Mouse (Mus musculus) hindbrain, embryonic 10.5 days (tissue): ENCODE data around the gene 4930595D18Rik. TPM values are rescaled to one million over a fixed set of nuclear protein-coding genes. Genes with fewer than 3 reads are reported as not detected.

Experiments used
- DNase-seq: peaks from one replicate; pipeline ENCODE4 v3.0.0-alpha.2; 2017; ENCODE audit warnings: low spot score
- H3K27ac ChIP-seq: fragments of 300-500 bp; sonication (generic); 2 replicates; pipeline ENCODE4 v1.5.1; 2016; ENCODE audit warnings: mild to moderate bottlenecking, moderate library complexity
- H3K27me3 ChIP-seq: fragments of 300-500 bp; sonication (generic); 2 replicates; pipeline ENCODE4 v1.6.1; 2016; ENCODE audit warnings: mild to moderate bottlenecking; ENCODE audit not compliant: poor library complexity, insufficient read depth, severe bottlenecking
- H3K36me3 ChIP-seq: fragments of 300-500 bp; sonication (generic); 2 replicates; pipeline ENCODE4 v1.6.1; 2016; ENCODE audit warnings: mild to moderate bottlenecking, moderate library complexity
- H3K4me1 ChIP-seq: fragments of 300-500 bp; sonication (generic); replicated peaks from 2 replicates; pipeline ENCODE4 v1.6.1; 2016; ENCODE audit warnings: mild to moderate bottlenecking
- H3K4me3 ChIP-seq: fragments of 300-500 bp; sonication (generic); 2 replicates; pipeline ENCODE4 v1.5.1; 2016; ENCODE audit warnings: mild to moderate bottlenecking, moderate library complexity
- H3K9me3 ChIP-seq: fragments of 300-500 bp; sonication (generic); 2 replicates; pipeline ENCODE4 v1.6.1; 2016; ENCODE audit warnings: mild to moderate bottlenecking, moderate library complexity
- WGBS: fragments of 180-500 bp; shearing (Covaris S2); methylation state at CpG from one replicate; pipeline ENCODE4 v1.1.7; 2016; 5-methylcytosine and 5-hydroxymethylcytosine counted together
- polyA plus RNA-seq: library from polyadenylated mRNA; unstranded; fragments of >200 nt; fragmentation: Nextera tagmentation; extraction: Ambion mirVana; gene quantifications from 2 replicates; pipeline ENCODE4 v1.2.1, GENCODE M21; 2016

4930595D18Rik gene
- polyA plus RNA-seq, 1 experiment from 2014 or later = not detected

DNA sequence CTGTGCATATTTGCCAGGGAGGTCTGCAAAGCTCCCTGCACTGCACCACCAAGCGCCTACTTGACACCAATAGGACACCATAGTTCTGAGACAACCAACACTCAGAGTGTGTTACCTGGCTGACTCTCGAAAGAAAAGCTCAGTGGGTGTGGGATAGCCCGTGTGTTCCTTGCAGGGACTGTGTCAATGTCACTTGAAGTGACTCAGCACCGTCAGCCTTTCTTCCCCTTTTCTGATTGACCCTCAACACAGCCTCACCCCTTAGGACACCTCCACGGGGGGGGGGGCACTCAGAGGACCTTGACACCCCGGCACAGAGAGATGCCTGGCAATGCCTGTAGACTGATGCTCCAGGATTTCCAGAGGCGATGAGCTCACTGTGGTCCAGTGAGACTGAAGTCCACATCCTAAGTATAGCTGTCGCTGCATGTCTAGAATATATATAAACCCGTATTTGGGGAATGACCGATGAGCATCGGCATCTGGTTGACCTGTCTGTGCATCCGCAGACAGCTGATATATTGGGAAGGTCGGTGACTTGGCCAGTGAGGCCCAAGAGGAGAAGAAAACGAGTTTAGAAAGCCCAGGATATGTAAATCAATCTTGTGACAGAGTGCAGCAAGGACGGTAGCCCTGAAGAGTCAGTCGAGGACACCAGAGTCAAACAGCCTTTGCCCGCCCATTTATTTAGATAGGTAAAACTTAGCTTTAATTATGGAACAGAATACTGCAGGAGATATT lies 34.6 kb downstream of the 4930595D18Rik start:
- Histone ChIP-seq H3K4me3 (no peak overlapping the region), H3K4me1 (peaks cover 43% of the 10 kb centered on the region), H3K27ac (no peak overlapping the region), H3K36me3 (no peaks in the 10 kb centered on the region), H3K27me3 (no peaks in the 10 kb centered on the region; the same call in none of the 2 replicates), H3K9me3 (no peaks in the 10 kb centered on the region)
- DNase-seq = no peak
- 71% methylated on average over 17 of the region's 17 CpGs for WGBS

- DNase-seq = peak; percentile 42
- 52% methylated on average over 9 of the region's 9 CpGs for WGBS
- Histone ChIP-seq H3K27me3 (no peaks in the 10 kb centered on the region; the same call in none of the 2 replicates), H3K9me3 (no peaks in the 10 kb centered on the region), H3K4me1 (peaks cover 57% of the 10 kb centered on the region), H3K4me3 (no peak overlapping the region), H3K36me3 (no peaks in the 10 kb centered on the region), H3K27ac (peak overlapping the region; percentile 78)
Measured at GRCm38 (mm10) chr12:111145269-111145668, 39.0 kb downstream of the 4930595D18Rik start.

DNA sequence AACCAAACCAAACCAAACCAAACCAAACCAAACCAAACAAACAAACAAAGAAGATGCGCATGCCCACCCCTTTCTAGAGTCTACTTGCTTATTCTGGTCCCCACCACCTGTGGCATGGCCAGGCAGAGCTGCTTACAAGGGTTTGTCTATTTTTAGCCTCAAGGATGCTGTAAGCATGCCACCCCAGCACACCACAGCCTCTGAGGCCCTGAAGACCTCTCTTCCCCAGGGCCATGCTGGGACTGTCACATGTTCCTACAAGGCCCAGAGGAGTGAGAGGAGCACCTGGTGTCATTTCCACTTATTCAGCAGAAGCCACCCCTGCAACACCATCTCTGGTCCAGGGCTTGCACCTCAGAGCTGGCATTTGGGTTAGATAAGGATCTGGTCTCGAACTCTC lies 39.7 kb downstream of the 4930595D18Rik start:
- Histone ChIP-seq H3K4me1 (peaks cover 51% of the 10 kb centered on the region), H3K27me3 (no peaks in the 10 kb centered on the region; the same call in none of the 2 replicates), H3K36me3 (no peaks in the 10 kb centered on the region), H3K27ac (peak overlapping the region; percentile 78), H3K9me3 (no peaks in the 10 kb centered on the region), H3K4me3 (no peak overlapping the region)
- 96% methylated on average over 2 of the region's 2 CpGs for WGBS
- no peak for DNase-seq

DNA sequence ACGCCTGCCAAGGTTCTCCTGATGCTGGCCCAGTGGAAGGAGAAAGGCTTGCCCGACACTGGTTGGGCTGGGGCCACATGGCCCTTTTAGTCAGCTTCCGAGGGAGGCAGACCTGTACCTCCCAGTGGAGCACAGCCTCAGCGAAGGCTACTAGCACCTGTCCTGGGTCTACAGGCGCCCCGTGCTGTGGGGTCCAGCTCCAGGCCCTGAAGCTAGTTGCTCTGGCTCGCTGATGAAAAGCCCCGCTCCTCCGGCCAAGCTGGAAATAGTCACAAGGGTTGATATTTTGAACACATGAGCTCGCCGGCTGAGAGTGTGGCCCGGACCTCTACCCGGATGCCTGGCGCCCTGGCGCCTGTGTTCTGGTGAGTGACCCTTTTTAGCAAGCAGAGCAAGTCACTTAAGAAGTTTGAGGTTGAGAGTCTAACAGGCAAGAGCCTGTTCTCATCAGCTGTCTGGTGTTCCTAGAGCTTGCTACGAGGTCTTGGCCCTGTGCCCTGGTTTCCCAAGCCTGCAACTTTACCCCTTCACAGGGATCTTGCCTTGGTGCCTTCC lies 40.7 kb downstream of the 4930595D18Rik start:
- no peaks in the 10 kb centered on the region; the same call in none of the 2 replicates for H3K27me3 ChIP-seq
- peak overlapping the region; percentile 92 for H3K27ac ChIP-seq
- peaks cover 5% of the 10 kb centered on the region; the same call in 1 of the 2 replicates for H3K9me3 ChIP-seq
- DNase-seq = no peak
- 70% methylated on average over 16 of the region's 16 CpGs for WGBS
- H3K4me3 ChIP-seq = peak overlapping the region; percentile 23
- H3K4me1 ChIP-seq = peaks cover 47% of the 10 kb centered on the region
- H3K36me3 ChIP-seq = no peaks in the 10 kb centered on the region

DNA sequence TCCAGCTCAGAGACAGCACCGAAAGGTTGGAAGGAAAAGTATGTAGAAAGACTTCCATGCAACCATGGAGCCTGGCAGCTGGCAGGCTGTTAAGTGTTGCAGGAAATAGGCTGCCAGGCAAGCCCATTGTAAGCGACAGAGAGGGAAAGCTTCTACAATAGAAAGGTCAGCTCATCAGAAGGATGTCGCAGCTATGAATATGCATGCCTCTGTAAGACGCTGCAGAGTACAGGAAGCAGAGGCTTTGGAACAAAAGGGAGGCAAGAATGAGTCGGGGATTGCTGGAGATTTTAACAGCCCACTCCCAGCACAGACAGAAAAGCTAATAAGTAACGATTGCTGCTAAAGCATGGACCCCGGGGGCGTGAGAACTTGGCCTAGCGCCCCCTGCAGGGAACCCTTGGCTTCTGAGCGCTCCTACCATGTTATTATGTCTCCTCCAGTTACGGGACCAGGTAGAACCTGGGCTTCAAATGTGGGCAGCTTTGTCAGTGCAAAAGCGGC lies 41.2 kb downstream of the 4930595D18Rik start:
- 13% methylated on average over 12 of the region's 12 CpGs for whole genome bisulfite sequencing
- peaks cover 47% of the 10 kb centered on the region for H3K4me1 ChIP-seq
- peaks cover 5% of the 10 kb centered on the region; the same call in 1 of the 2 replicates for H3K9me3 ChIP-seq
- peak; percentile 76 for DNase-seq
- no peaks in the 10 kb centered on the region; the same call in none of the 2 replicates for H3K27me3 ChIP-seq
- H3K4me3 ChIP-seq = peak overlapping the region; percentile 23
- no peaks in the 10 kb centered on the region for H3K36me3 ChIP-seq
- H3K27ac ChIP-seq = peak overlapping the region; percentile 92

GRCm38 (mm10) chr12:111137079-111137478 lies 47.2 kb downstream of the 4930595D18Rik start:
- DNase-seq = no peak
- no peak overlapping the region for H3K27ac ChIP-seq
- H3K4me1 ChIP-seq = peaks cover 6% of the 10 kb centered on the region
- 62% methylated on average over 2 of the region's 2 CpGs for WGBS
- no peaks in the 10 kb centered on the region; the same call in 1 of the 2 replicates for H3K36me3 ChIP-seq
- no peaks in the 10 kb centered on the region for H3K27me3 ChIP-seq
- no peak overlapping the region for H3K4me3 ChIP-seq
- peaks cover 14% of the 10 kb centered on the region; the same call in 1 of the 2 replicates for H3K9me3 ChIP-seq

DNA sequence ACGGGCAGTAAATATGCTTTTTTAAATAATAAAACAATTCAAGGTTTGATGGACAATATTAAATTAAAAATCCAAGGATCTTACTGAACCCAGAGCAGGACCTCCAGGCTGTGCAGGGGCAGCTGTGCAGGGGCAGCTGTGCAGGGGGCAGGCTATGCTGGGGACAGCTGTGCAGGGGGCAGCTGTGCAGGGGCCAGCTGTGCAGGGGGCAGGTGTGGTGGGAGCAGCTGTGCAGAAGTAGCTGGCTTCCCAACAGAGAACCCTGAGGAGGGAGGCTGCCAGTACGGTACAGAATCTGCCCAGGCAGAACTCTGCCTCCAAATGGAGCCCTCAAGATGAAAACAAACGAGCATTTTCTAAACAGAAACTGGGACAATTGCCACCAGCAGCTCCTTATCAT lies 48.3 kb downstream of the 4930595D18Rik start:
- H3K4me3 ChIP-seq = no peak overlapping the region
- no peak for DNase-seq
- H3K27me3 ChIP-seq = no peaks in the 10 kb centered on the region
- H3K36me3 ChIP-seq = no peaks in the 10 kb centered on the region; the same call in 1 of the 2 replicates
- 0 out of 2 replicates have a peak overlapping the region, but pooled peaks have one; percentile 45 for H3K27ac ChIP-seq
- H3K9me3 ChIP-seq = peaks cover 14% of the 10 kb centered on the region; the same call in 1 of the 2 replicates
- WGBS = 78% methylated on average over 3 of the region's 3 CpGs
- H3K4me1 ChIP-seq = peaks cover 6% of the 10 kb centered on the region

DNA sequence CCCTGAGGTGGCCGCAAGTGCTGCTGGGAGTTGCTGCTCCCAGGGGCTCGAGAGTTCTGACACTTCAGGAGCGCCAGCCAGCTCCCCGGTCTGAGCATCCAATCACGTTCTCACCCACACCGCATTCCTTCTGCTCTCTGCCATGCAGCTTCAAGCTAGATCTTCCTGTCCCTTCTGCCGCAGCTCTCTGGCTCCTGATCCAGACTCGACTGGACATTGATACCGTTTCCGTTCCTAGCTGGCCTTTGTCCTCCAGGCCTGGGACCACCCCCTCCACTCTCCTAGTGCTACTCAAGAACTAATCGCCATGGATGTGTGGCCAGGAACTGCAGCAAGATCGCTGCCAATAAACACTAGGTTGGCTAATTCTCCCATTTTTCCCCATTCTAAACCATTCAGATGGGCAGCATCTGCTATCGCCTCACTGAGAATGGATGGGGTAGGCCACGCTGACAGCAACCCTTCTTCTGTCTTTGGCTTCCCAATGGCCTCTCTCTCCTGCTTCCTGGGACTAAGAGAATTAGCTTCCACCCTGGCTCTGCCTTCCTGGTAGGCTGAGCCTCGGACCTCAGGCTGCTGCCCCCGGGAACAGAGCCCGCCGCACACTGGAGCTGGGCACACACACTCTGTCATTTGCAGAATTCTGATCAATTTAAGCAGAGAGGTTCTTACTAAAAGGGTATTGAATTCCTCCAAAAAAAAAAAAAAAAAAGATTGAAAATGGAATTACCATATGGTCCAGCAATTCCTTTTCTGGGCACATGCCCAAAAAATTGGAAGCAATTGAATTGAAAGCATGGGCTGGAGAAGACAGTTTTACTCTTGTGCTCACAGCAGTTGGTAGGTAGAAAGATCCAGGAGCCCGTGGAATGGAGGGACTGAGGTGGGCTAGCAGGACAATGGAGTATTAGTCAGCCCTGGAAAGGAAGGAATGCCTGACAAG lies 49.2 kb downstream of the 4930595D18Rik start:
- peak overlapping the region; percentile 16; the same call in 1 of the 2 replicates for H3K27ac ChIP-seq
- no peaks in the 10 kb centered on the region; the same call in 1 of the 2 replicates for H3K36me3 ChIP-seq
- H3K4me1 ChIP-seq = peaks cover 6% of the 10 kb centered on the region
- DNase-seq = no peak
- peaks cover 14% of the 10 kb centered on the region; the same call in 1 of the 2 replicates for H3K9me3 ChIP-seq
- 80% methylated on average over 19 of the region's 19 CpGs for WGBS
- H3K27me3 ChIP-seq = no peaks in the 10 kb centered on the region
- no peak overlapping the region for H3K4me3 ChIP-seq

DNA sequence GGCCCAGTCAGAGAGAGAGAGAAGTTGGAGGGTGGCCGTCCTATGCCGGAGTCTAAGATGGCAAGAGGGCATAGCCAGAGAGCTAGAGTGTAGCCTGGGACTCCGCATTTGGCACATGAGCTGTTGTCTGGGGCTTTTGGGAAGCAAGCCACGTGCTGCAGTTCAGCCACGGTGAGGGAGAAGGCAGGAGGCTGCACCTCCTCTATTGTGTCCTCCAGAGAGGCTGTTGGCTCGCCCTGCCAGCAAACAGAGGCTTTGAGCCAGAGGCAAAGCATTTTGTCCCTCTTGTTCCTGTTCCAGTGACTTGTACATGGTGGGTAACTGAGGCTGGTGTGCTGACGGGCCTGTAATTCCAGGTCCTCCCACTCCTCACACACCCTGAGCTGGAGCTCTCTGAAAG lies 50.1 kb downstream of the 4930595D18Rik start:
- WGBS = 90% methylated on average over 7 of the region's 7 CpGs

GRCm38 (mm10) chr12:111125666-111126065 lies 58.6 kb downstream of the 4930595D18Rik start:
- H3K27me3 ChIP-seq = no peaks in the 10 kb centered on the region
- H3K36me3 ChIP-seq = peaks cover 15% of the 10 kb centered on the region
- peaks cover 6% of the 10 kb centered on the region; the same call in 1 of the 2 replicates for H3K4me1 ChIP-seq
- WGBS = 86% methylated on average over 6 of the region's 6 CpGs
- H3K4me3 ChIP-seq = no peak overlapping the region
- no peak for DNase-seq
- peaks cover 6% of the 10 kb centered on the region; the same call in 1 of the 2 replicates for H3K9me3 ChIP-seq
- no peak overlapping the region for H3K27ac ChIP-seq

More for the DNA sequence above, 50.1 kb downstream of the 4930595D18Rik start:
- Histone ChIP-seq H3K27ac (no peak overlapping the region), H3K4me3 (no peak overlapping the region), H3K4me1 (peaks cover 6% of the 10 kb centered on the region), H3K9me3 (peaks cover 12% of the 10 kb centered on the region; the same call in 1 of the 2 replicates), H3K27me3 (no peaks in the 10 kb centered on the region), H3K36me3 (no peaks in the 10 kb centered on the region; the same call in 1 of the 2 replicates)
- no peak for DNase-seq

GRCm38 (mm10) chr12:111124601-111125260 lies 59.6 kb downstream of the 4930595D18Rik start:
- H3K9me3 ChIP-seq = peaks cover 6% of the 10 kb centered on the region; the same call in 1 of the 2 replicates
- H3K27me3 ChIP-seq = no peaks in the 10 kb centered on the region
- H3K36me3 ChIP-seq = peaks cover 23% of the 10 kb centered on the region
- peaks cover 6% of the 10 kb centered on the region; the same call in 1 of the 2 replicates for H3K4me1 ChIP-seq
- H3K27ac ChIP-seq = no peak overlapping the region
- DNase-seq = no peak
- H3K4me3 ChIP-seq = no peak overlapping the region
- WGBS = 82% methylated on average over 14 of the region's 14 CpGs
